In the genomic region with DNA sequence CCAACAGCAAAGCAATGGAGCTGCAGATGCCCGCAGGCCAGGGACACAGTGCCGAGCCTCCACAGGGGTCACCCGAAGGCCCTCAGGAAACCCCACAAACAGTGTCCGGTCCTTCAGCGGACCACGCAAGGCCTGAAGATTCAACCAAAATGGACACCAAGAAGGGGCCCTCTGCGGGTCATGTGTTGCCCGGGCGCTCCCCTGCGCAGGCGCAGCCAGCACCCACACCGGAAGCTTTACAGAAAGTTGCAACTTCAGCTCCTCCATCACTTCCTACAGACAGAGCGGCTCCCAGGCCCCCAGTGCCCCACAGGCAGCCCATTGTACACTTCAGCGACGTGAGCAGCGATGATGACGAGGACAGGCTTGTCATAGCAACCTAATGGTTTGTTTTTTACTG, we compare ENCODE assay signal across 26 mouse cellular contexts.
DNase-seq lines count a peak whose midpoint lies in the region; ATAC-seq and TF ChIP-seq lines count a peak whose summit lies in the region.
"Had no signal": no experiment of that assay in that cellular context is flagged by ENCODE, and none has a peak within 500 bp of the region (broad histone marks: within the 10 kb centered on the region; RNA-seq: fewer than 3 reads in every experiment).

No protein-coding gene starts in this region.

- no peak for TF ChIP-seq CTCF in E14TG2a.4 (conservative IDR thresholded peaks at IDR 0.05; ENCODE audit: low read length)

- 95% methylated on average over 17 of the region's 17 CpGs for WGBS in hindbrain, embryonic 15.5 days
- 93% methylated on average over 17 of the region's 17 CpGs for WGBS in hindbrain, embryonic 11.5 days

- H3K4me1 ChIP-seq in hindbrain, embryonic 15.5 days (replicated peaks), result no peaks in the 10 kb centered on the region
- H3K4me1 ChIP-seq in hindbrain, embryonic 11.5 days (replicated peaks; ENCODE audit: control insufficient read depth, insufficient read depth, low read length), result no peaks in the 10 kb centered on the region
- H3K4me1 ChIP-seq in E14TG2a.4 (replicated peaks; ENCODE audit: low read depth, low read length) (no peaks in the 10 kb centered on the region; the same call in none of the 2 replicates), ES-E14 (ENCODE audit: control insufficient read depth in 2 of 2, insufficient read depth in 2 of 2, low read length in 2 of 2, poor library complexity in 1 of 2) (peaks cover 0 to 3% of the 10 kb centered on the region in 2 experiments; a peak in 1 of 4 replicates)
- H3K4me1 ChIP-seq: embryonic facial prominence, embryonic 12.5 days; embryonic facial prominence, embryonic 15.5 days; heart, embryonic 12.5 days; heart, embryonic 15.5 days; hindbrain, embryonic 10.5 days had no signal

- H3K9ac ChIP-seq in hindbrain, embryonic 15.5 days, result no peak overlapping the region
- no peak overlapping the region for H3K9ac ChIP-seq in hindbrain, embryonic 11.5 days (ENCODE audit: low read depth, low read length)
- H3K9ac ChIP-seq in ES-E14 (ENCODE audit: insufficient read depth, low read depth, low read length, poor library complexity, severe bottlenecking), result peak overlapping the region; percentile 71
- H3K9ac ChIP-seq: embryonic facial prominence, embryonic 12.5 days; embryonic facial prominence, embryonic 15.5 days; heart, embryonic 12.5 days; heart, embryonic 15.5 days; hindbrain, embryonic 14.5 days had no signal

- H3K36me3 ChIP-seq in hindbrain, embryonic 15.5 days, result peaks cover 28% of the 10 kb centered on the region
- no peaks in the 10 kb centered on the region for H3K36me3 ChIP-seq in hindbrain, embryonic 11.5 days (ENCODE audit: control insufficient read depth, insufficient read depth, low read length)
- peaks cover 4% of the 10 kb centered on the region; the same call in 1 of the 2 replicates for H3K36me3 ChIP-seq in E14TG2a.4 (ENCODE audit: insufficient read depth, low read length)
- peaks cover 4% of the 10 kb centered on the region; the same call in 1 of the 2 replicates for H3K36me3 ChIP-seq in ES-E14 (ENCODE audit: control insufficient read depth, insufficient read depth, low read length, poor library complexity, severe bottlenecking)

- H3K4me2 ChIP-seq in hindbrain, embryonic 15.5 days, result no peak overlapping the region
- no peak overlapping the region for H3K4me2 ChIP-seq in hindbrain, embryonic 11.5 days (replicated peaks; ENCODE audit: low read depth, low read length)
- H3K4me2 ChIP-seq: embryonic facial prominence, embryonic 12.5 days; embryonic facial prominence, embryonic 15.5 days; heart, embryonic 12.5 days; heart, embryonic 15.5 days; hindbrain, embryonic 14.5 days had no signal

- no peak overlapping the region for H3K4me3 ChIP-seq in hindbrain, embryonic 15.5 days
- H3K4me3 ChIP-seq in hindbrain, embryonic 11.5 days (ENCODE audit: low read depth, low read length), result no peak overlapping the region
- H3K4me3 ChIP-seq in E14TG2a.4 (replicated peaks; ENCODE audit: low read length) (peak overlapping the region; percentile 79), ES-E14 (ENCODE audit: insufficient read depth in 1 of 2, low read depth in 1 of 2, low read length in 2 of 2, poor library complexity in 1 of 2, severe bottlenecking in 1 of 2) (peak overlapping the region; percentile 64 to 67)
- H3K4me3 ChIP-seq: embryonic facial prominence, embryonic 12.5 days; embryonic facial prominence, embryonic 15.5 days; heart, embryonic 12.5 days; heart, embryonic 15.5 days; hindbrain, embryonic 10.5 days had no signal

- ATAC-seq in hindbrain, embryonic 15.5 days (ENCODE audit: low FRiP score, low read depth), result peak; percentile 42; the same call in 1 of the 2 replicates
- ATAC-seq in hindbrain, embryonic 11.5 days (ENCODE audit: low FRiP score), result no peak
- ATAC-seq: activated CD4-positive, CD25-positive, alpha-beta regulatory T cell, adult 4 months; forebrain, embryonic 14.5 days; Patski had no signal

- H3K9me3 ChIP-seq in hindbrain, embryonic 15.5 days, result no peaks in the 10 kb centered on the region
- H3K9me3 ChIP-seq in hindbrain, embryonic 11.5 days (ENCODE audit: control insufficient read depth, low read length), result no peaks in the 10 kb centered on the region
- no peaks in the 10 kb centered on the region for H3K9me3 ChIP-seq in E14TG2a.4 (ENCODE audit: low read length)
- H3K9me3 ChIP-seq in ES-E14 (ENCODE audit: control insufficient read depth, insufficient read depth, low read depth, low read length), result no peaks in the 10 kb centered on the region
- H3K9me3 ChIP-seq: embryonic facial prominence, embryonic 12.5 days; embryonic facial prominence, embryonic 15.5 days; G1E; heart, embryonic 12.5 days; heart, embryonic 15.5 days; hindbrain, embryonic 10.5 days had no signal

- DNase-seq in hindbrain, embryonic 11.5 days (ENCODE audit: low spot score), result no peak
- no peak for DNase-seq in ES-E14 (ENCODE audit: low read depth, low spot score)
- peak; percentile 82 for DNase-seq in testis, postnatal 14 days (ENCODE audit: low spot score)
- DNase-seq in cerebellum, adult 18-20 months, result no peak
- DNase-seq in embryo, embryonic 10 days (ENCODE audit: low spot score), result no peak
- DNase-seq: adrenal gland, adult 8-10 months; adrenal gland, postnatal 25 days; cerebellum, adult 11-12 months; cerebellum, adult 9-10 months; cerebellum, postnatal 14 days; gastrocnemius, postnatal 25 days; heart, adult 18-20 months; heart, postnatal 10 days; heart, postnatal 36 days had no signal

- no peak overlapping the region for H3K27ac ChIP-seq in hindbrain, embryonic 15.5 days (replicated peaks)
- no peak overlapping the region for H3K27ac ChIP-seq in hindbrain, embryonic 11.5 days (ENCODE audit: low read depth, low read length)
- H3K27ac ChIP-seq in ES-E14 (ENCODE audit: insufficient read depth, low read depth, low read length, poor library complexity, severe bottlenecking), result no peak overlapping the region
- H3K27ac ChIP-seq: embryonic facial prominence, embryonic 12.5 days; embryonic facial prominence, embryonic 15.5 days; heart, embryonic 15.5 days; hindbrain, embryonic 10.5 days; hindbrain, embryonic 14.5 days had no signal

- in situ Hi-C loops in ES-E14 (cut with MboI; ENCODE audit: low sequenced_read_pairs in 2 of 2, unreplicated experiment in 2 of 2), result no loop called here

- H3K27me3 ChIP-seq in hindbrain, embryonic 15.5 days, result no peaks in the 10 kb centered on the region
- H3K27me3 ChIP-seq in hindbrain, embryonic 11.5 days (ENCODE audit: control insufficient read depth, insufficient read depth, low read length), result no peaks in the 10 kb centered on the region
- no peaks in the 10 kb centered on the region for H3K27me3 ChIP-seq in E14TG2a.4 (ENCODE audit: insufficient read depth, low read length)
- H3K27me3 ChIP-seq: embryonic facial prominence, embryonic 12.5 days; embryonic facial prominence, embryonic 15.5 days; heart, embryonic 12.5 days; heart, embryonic 15.5 days; Patski had no signal

TF ChIP-seq in ES-E14, 5 proteins besides CTCF, POLR2A, EP300 and RAD21:
- no peak for TF ChIP-seq ZC3H11A (IDR thresholded peaks at IDR 0.05; ENCODE audit: borderline replicate concordance, low read depth, low read length)
- TF ChIP-seq ZNF384 (IDR thresholded peaks at IDR 0.05; ENCODE audit: low read depth, low read length), result no peak
- no peak for TF ChIP-seq HCFC1 (IDR thresholded peaks at IDR 0.05; ENCODE audit: borderline replicate concordance, insufficient read depth, low read length)
- no peak for TF ChIP-seq MAFK (IDR thresholded peaks at IDR 0.05; ENCODE audit: insufficient read depth, low read depth, low read length)
- no peak for TF ChIP-seq CHD2 (IDR thresholded peaks at IDR 0.05; ENCODE audit: low read depth, low read length)

Comparison
In these comparisons a context has a peak if more than half of its experiments do, and no peak if none do; other contexts are left out.
1. H3K4me3 ChIP-seq: peak in E14TG2a.4 (single experiment) and ES-E14 (2 of 2); none in hindbrain, embryonic 15.5 days (single experiment) and hindbrain, embryonic 11.5 days (single experiment).